Mouse (Mus musculus) cerebellum, postnatal 4 days (tissue): Measurements from ENCODE around the gene 1600002K03Rik.
"Not testable (repeated sequence)": the region's sequence is repeated elsewhere in the genome, so short reads cannot be mapped to it uniquely, and the experiment has no call there.

Experiments used
- DNase-seq, 2 experiments: peaks; one replicate each; pipeline ENCODE4 v3.0.0; 2022; ENCODE audit warnings: low spot score in 2 of 2, mixed read lengths in 1 of 2

The 1600002K03Rik gene

GRCm38 (mm10) chr10:80186649-80187048 lies 13.9 kb downstream of the 1600002K03Rik start:
- DNase-seq = no peak

- DNase-seq = no peak
These were observed 15.0 kb downstream of the 1600002K03Rik start for GRCm38 (mm10) chr10:80187739-80188138.

GRCm38 (mm10) chr10:80188453-80189024 lies 15.8 kb downstream of the 1600002K03Rik start:
- DNase-seq = no peak

- no peak for DNase-seq
These were observed 17.3 kb downstream of the 1600002K03Rik start for GRCm38 (mm10) chr10:80189999-80190398.

- DNase-seq = no peak
These were observed 17.8 kb downstream of the 1600002K03Rik start for GRCm38 (mm10) chr10:80190491-80191051.

- DNase-seq = no peak
These were observed 21.2 kb downstream of the 1600002K03Rik start for GRCm38 (mm10) chr10:80193976-80194375.

GRCm38 (mm10) chr10:80194441-80194840 lies 21.7 kb downstream of the 1600002K03Rik start:
- no peak for DNase-seq

GRCm38 (mm10) chr10:80196167-80196566 lies 23.4 kb downstream of the 1600002K03Rik start:
- no peak for DNase-seq

- no peak for DNase-seq
These were observed 24.2 kb downstream of the 1600002K03Rik start for GRCm38 (mm10) chr10:80196778-80197581.

- peak; percentile 59 to 76 for DNase-seq
These were observed 26.8 kb downstream of the 1600002K03Rik start for GRCm38 (mm10) chr10:80199440-80200008.

GRCm38 (mm10) chr10:80200485-80200884 lies 27.7 kb downstream of the 1600002K03Rik start:
- no peak for DNase-seq

- no peak for DNase-seq
These were observed 31.3 kb downstream of the 1600002K03Rik start for GRCm38 (mm10) chr10:80204055-80204454.

- DNase-seq = no peak
These were observed 34.5 kb downstream of the 1600002K03Rik start for GRCm38 (mm10) chr10:80207201-80207600.

- DNase-seq = no peak
These were observed 34.9 kb downstream of the 1600002K03Rik start for GRCm38 (mm10) chr10:80207676-80208075.

GRCm38 (mm10) chr10:80208248-80208647 lies 35.5 kb downstream of the 1600002K03Rik start:
- DNase-seq = no peak

GRCm38 (mm10) chr10:80208841-80209371 lies 36.2 kb downstream of the 1600002K03Rik start:
- no peak for DNase-seq

GRCm38 (mm10) chr10:80211547-80212103 lies 38.9 kb downstream of the 1600002K03Rik start:
- not testable (repeated sequence) for DNase-seq

GRCm38 (mm10) chr10:80215048-80215772 lies 42.5 kb downstream of the 1600002K03Rik start:
- DNase-seq = no peak

GRCm38 (mm10) chr10:80220676-80221075 lies 47.9 kb downstream of the 1600002K03Rik start:
- no peak for DNase-seq

GRCm38 (mm10) chr10:80223137-80223536 lies 50.4 kb downstream of the 1600002K03Rik start:
- not testable (repeated sequence) for DNase-seq
